Mouse (Mus musculus) liver, embryonic 14.5 days (tissue): ENCODE measurements around the gene Serinc4.

Source experiments
- CTCF ChIP-seq: IDR thresholded peaks from 2 replicates; pipeline ENCODE4 v1.5.1; 2016; ENCODE audit warnings: antibody characterized with exemption, low read depth, control low read depth
- EP300 ChIP-seq: IDR thresholded peaks from 2 replicates; pipeline ENCODE4 v1.6.1; 2016; ENCODE audit warnings: antibody characterized with exemption, low read depth

DNA sequence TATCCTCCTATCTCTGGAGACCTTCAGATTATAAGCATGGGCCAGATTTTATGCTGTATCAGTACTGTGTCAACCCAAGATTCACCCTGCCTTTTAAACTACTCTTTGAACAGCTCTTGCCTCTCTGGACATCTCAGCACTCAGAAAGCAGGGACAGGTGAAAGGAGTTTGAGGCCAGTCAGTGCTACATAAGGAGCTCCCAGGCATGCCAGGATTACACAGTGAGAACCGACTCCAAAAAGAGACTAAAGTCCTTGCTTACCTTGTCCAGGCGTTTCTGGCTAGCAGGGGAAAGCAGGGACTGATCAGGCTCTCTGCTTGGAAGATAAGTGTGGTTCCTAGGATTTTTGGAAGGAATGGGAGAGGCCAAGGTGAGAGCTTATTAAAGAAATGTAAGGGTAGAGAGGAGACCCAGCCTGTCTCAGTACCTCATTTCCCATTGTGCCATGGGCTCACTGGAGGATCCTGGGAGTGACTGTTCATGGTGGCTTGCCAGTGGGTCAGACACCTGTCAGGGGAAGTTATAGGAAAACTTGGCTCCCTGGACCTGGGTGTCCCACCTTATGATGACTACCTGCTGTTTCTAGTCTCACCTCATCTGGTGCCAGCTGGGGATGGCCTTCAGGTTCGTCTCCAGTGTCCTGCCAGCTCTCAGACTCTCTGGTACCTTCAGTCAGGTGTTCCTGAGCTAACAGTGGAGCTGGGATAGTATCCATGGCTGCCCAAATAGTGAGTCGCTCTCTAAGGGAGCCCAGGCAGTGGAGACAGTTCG, 15.6 kb downstream of the Serinc4 start:
- TF ChIP-seq EP300 (no peak), CTCF (no peak)
